Mouse (Mus musculus): ENCODE measurements around the gene Rheb. TPM values are rescaled to one million over a fixed set of nuclear protein-coding genes. Genes with fewer than 3 reads are reported as not detected.
"Not testable (repeated sequence)": the region's sequence is repeated elsewhere in the genome, so short reads cannot be mapped to it uniquely, and the experiment has no call there.

Gene Rheb
- total and polyA plus RNA-seq, 2 experiments from 2014 or later, result 117 to 335 TPM

GRCm38 (mm10) chr5:24860635-24861448 is 18.4 kb upstream of the Rheb start:
- 43% methylated on average over 13 of the region's 13 CpGs for WGBS

GRCm38 (mm10) chr5:24859771-24860540 is 17.5 kb upstream of the Rheb start:
- Histone ChIP-seq H3K9ac (no peak overlapping the region), H3K27me3 (ENCODE audit: insufficient read depth, low read length) (no peaks in the 10 kb centered on the region), H3K36me3 (ENCODE audit: insufficient read depth) (peaks cover 24% of the 10 kb centered on the region), H3K9me3 (ENCODE audit: low read length) (no peaks in the 10 kb centered on the region), H3K27ac (ENCODE audit: low read depth, low read length) (peak overlapping the region; percentile 50; the same call in 1 of the 2 replicates), H3K4me2 (ENCODE audit: low read depth) (no peak overlapping the region), H3K4me1 (ENCODE audit: insufficient read depth) (peaks cover 5% of the 10 kb centered on the region), H3K4me3 (ENCODE audit: low read depth, low read length) (no peak overlapping the region)
- WGBS, result 63% methylated on average over 3 of the region's 3 CpGs
- peak; percentile 13 for DNase-seq
- TF ChIP-seq CTCF (IDR thresholded peaks at IDR 0.05; ENCODE audit: low read depth), result no peak
- ATAC-seq, result no peak

More at GRCm38 (mm10) chr5:24860635-24861448, 18.4 kb upstream of the Rheb start:
- H3K9ac ChIP-seq, result 0 out of 2 replicates have a peak overlapping the region, but pooled peaks have one; percentile 10
- peak; percentile 97 for ATAC-seq
- peak overlapping the region; percentile 64 for H3K27ac ChIP-seq (ENCODE audit: low read depth, low read length)
- TF ChIP-seq CTCF (IDR thresholded peaks at IDR 0.05; ENCODE audit: low read depth), result no peak
- H3K36me3 ChIP-seq (ENCODE audit: insufficient read depth), result peaks cover 24% of the 10 kb centered on the region
- H3K4me3 ChIP-seq (ENCODE audit: low read depth, low read length), result no peak overlapping the region
- H3K27me3 ChIP-seq (ENCODE audit: insufficient read depth, low read length), result no peaks in the 10 kb centered on the region
- peaks cover 5% of the 10 kb centered on the region for H3K4me1 ChIP-seq (ENCODE audit: insufficient read depth)
- no peaks in the 10 kb centered on the region for H3K9me3 ChIP-seq (ENCODE audit: low read length)
- peak overlapping the region; percentile 3; the same call in 1 of the 2 replicates for H3K4me2 ChIP-seq (ENCODE audit: low read depth)
- peak; percentile 89 for DNase-seq

- no peaks in the 10 kb centered on the region; the same call in 1 of the 2 replicates for H3K4me1 ChIP-seq (ENCODE audit: insufficient read depth)
- no peaks in the 10 kb centered on the region for H3K36me3 ChIP-seq (ENCODE audit: insufficient read depth)
- H3K9ac ChIP-seq, result no peak overlapping the region
- no peaks in the 10 kb centered on the region for H3K9me3 ChIP-seq (ENCODE audit: low read length)
- no peak overlapping the region for H3K4me2 ChIP-seq (ENCODE audit: low read depth)
- H3K4me3 ChIP-seq (ENCODE audit: low read depth, low read length), result no peak overlapping the region
- no peak for DNase-seq
- H3K27me3 ChIP-seq (ENCODE audit: insufficient read depth, low read length), result no peaks in the 10 kb centered on the region
- 80% methylated on average over 3 of the region's 3 CpGs for WGBS
- TF ChIP-seq CTCF (IDR thresholded peaks at IDR 0.05; ENCODE audit: low read depth), result no peak
- ATAC-seq, result no peak
- H3K27ac ChIP-seq (ENCODE audit: low read depth, low read length), result no peak overlapping the region
Measured at GRCm38 (mm10) chr5:24854827-24855600, 12.6 kb upstream of the Rheb start.

DNA sequence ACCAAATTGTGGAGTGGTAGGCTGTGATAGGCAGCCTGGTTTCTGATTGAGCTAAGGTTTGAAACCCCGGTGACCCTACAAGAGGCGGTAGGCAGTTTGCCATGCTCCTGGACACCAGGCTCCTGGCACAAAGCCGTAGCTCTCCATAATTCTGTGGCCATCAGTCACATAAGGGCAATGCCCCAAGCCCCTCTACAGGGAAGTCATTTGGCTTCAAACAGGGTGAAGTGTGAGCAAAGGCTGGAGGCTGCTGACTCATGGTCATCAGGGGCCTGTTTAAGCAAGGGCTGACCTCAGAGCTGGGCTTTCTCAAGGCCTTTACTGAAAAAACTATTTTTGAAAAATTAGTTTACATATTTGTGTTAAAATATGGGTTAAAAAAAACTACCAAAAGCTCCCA is 11.8 kb upstream of the Rheb start:
- Histone ChIP-seq H3K4me3 (ENCODE audit: low read depth, low read length) (no peak overlapping the region), H3K36me3 (ENCODE audit: insufficient read depth) (no peaks in the 10 kb centered on the region), H3K27ac (ENCODE audit: low read depth, low read length) (no peak overlapping the region), H3K27me3 (ENCODE audit: insufficient read depth, low read length) (no peaks in the 10 kb centered on the region), H3K9ac (no peak overlapping the region), H3K4me1 (ENCODE audit: insufficient read depth) (no peaks in the 10 kb centered on the region), H3K9me3 (ENCODE audit: low read length) (no peaks in the 10 kb centered on the region), H3K4me2 (ENCODE audit: low read depth) (no peak overlapping the region)
- DNase-seq (no peak), ATAC-seq (no peak)
- 86% methylated on average over 3 of the region's 3 CpGs for WGBS
- TF ChIP-seq CTCF (IDR thresholded peaks at IDR 0.05; ENCODE audit: low read depth), result no peak

DNA sequence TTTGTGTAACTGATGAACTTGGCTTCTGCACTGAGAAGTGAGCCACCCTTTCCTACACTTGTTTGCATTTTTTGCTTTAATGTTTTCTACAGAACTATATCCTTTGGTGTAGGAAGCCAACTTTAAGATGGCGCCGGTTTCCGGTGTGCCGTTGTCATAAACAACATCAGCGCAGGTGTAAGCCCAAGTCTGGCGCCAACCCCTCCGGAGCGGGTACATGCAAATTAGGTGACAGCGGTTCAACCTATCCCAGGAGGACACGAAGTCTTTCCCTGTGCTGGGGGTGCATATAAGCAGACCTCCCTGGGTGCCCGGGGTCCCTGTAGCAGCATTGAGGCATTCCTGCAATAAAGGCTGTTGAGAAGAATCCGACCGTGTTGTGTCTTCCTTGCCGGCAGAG is 5.8 kb upstream of the Rheb start:
- not testable (repeated sequence) for H3K9me3 ChIP-seq (ENCODE audit: low read length); DNase-seq; H3K36me3 ChIP-seq (ENCODE audit: insufficient read depth); H3K4me3 ChIP-seq (ENCODE audit: low read depth, low read length); H3K27me3 ChIP-seq (ENCODE audit: insufficient read depth, low read length); H3K9ac ChIP-seq; ATAC-seq; H3K4me2 ChIP-seq (ENCODE audit: low read depth); H3K27ac ChIP-seq (ENCODE audit: low read depth, low read length); H3K4me1 ChIP-seq (ENCODE audit: insufficient read depth)
- WGBS, result 90% methylated on average over 14 of the region's 14 CpGs

DNA sequence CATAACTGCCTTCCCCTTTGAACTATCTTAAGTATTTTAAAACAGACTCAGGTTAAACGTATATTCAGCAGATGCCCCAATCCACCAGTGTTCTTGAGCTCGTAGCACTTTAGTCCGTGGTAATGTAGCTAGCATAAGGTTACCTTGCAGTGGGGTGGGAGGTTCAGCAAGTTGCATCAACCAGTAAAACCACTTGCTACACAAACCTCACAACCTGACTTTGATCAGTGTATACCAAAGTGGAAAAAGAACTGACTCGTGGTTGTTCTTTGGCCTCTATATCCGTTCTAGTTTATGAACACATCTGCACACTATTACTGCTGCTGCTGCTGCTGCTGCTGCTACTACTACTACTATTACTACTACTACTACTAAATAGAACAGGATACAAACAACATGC is 1.4 kb upstream of the Rheb start:
- peak overlapping the region; percentile 96; the same call in 1 of the 2 replicates for H3K27ac ChIP-seq (ENCODE audit: low read depth, low read length)

More for the DNA sequence above, 1.4 kb upstream of the Rheb start:
- Histone ChIP-seq H3K4me2 (ENCODE audit: low read depth) (no peak overlapping the region), H3K9me3 (ENCODE audit: low read length) (no peaks in the 10 kb centered on the region), H3K4me1 (ENCODE audit: insufficient read depth) (peaks cover 29% of the 10 kb centered on the region), H3K4me3 (ENCODE audit: low read depth, low read length) (no peak overlapping the region), H3K9ac (no peak overlapping the region), H3K36me3 (ENCODE audit: insufficient read depth) (no peaks in the 10 kb centered on the region), H3K27me3 (ENCODE audit: insufficient read depth, low read length) (no peaks in the 10 kb centered on the region)
- DNase-seq, result no peak
- TF ChIP-seq CTCF (IDR thresholded peaks at IDR 0.05; ENCODE audit: low read depth), result no peak
- WGBS, result 94% methylated on average over 5 of the region's 5 CpGs
- ATAC-seq, result no peak

Measured in forebrain, postnatal 0 days (tissue).